Mouse (Mus musculus): Measurements from ENCODE around the gene Lipt2.

Lipt2 gene

DNA sequence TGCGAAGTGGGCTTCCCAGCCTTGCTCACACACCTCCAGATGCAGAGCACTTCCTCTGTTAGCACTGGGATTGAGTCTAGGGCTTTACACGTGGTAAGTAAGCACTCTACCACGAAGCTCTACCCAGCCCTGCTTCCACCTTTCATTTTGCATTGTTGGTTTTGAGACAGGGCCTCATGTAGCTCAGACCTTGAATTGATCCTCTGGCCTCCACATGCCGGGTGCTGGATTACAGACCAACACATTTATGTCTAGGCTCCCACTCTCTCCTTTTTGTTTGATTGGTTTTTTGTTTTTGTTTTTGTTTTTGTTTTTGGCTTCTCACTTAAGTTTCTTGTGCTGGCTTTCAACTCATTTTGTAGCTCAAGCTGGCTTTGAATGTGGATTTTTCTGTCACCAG, 11.7 kb downstream of the Lipt2 start:
- DNase-seq (ENCODE audit: low spot score in 2 of 2): no peak

DNA sequence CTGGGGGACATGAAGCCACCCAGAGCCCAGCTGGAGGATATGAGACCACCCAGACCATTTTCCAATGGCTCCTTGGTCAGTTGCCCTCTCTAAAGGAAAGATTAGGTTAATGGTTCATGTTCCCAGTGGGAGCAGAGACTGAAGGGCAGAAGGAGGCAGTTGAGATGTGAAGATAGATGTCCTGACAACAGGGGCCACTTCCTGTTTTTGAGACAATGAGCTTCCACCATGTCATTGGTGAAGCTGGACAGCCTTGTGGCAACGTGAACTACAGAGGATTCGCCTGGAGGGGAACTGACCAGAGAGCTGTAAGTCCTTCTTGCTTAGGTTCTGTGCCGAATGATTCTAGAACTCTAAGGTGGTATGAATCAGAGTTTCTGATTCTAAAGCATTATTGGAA, 17.2 kb downstream of the Lipt2 start, which contains the start of gene Kcne3:
Gene Kcne3 (plus strand): TSS at position 234 of the 400 bp plus-strand sequence.
- DNase-seq (ENCODE audit: low spot score in 2 of 2): no peak

GRCm38 (mm10) chr7:100178016-100178890, 19.2 kb downstream of the Lipt2 start:
- DNase-seq (ENCODE audit: low spot score in 2 of 2): no peak

DNA sequence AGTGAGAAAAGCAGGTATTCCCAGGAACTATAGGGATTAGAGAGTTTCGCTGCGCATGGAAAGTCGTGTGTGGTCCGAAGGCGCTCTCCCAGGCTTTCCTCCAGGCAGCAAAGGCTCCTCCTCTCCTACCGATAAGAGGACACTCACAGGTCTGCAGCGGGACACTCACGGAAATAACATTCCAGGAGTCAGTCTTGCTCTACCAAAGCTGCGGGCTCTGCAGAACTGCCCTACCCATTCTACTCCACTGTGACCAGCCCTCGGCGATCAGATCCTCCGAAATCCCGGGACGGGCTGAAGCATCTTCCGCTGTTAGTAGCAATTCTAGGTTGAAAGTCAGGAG, 19.8 kb downstream of the Lipt2 start:
- no peak for DNase-seq (ENCODE audit: low spot score in 2 of 2)

DNA sequence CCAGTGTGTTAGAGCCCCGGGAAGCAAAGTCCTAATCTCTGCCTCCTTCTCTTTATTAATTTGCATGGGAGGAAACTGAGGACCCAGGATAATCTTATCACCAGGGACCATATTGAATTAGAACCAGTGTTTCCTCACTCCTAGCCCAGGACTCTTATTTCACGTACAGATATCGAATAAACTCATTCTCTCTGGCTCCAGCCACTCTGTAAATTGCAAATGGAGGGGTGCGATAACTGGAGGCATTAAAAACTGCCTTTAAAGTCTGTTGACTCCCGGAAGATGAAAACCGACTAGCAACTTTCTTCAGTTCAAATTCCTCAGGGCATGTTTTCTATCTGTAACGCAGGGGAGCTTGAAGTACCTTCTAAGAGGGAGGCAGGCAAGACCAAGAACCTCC, 20.3 kb downstream of the Lipt2 start:
- DNase-seq (ENCODE audit: low spot score in 2 of 2): no peak

GRCm38 (mm10) chr7:100179836-100180407, 20.8 kb downstream of the Lipt2 start:
- DNase-seq (ENCODE audit: low spot score in 2 of 2): no peak

- DNase-seq (ENCODE audit: low spot score in 2 of 2): no peak
Observed at GRCm38 (mm10) chr7:100181176-100181575, 22.1 kb downstream of the Lipt2 start.

GRCm38 (mm10) chr7:100181614-100182013, 22.5 kb downstream of the Lipt2 start:
- no peak for DNase-seq (ENCODE audit: low spot score in 2 of 2)

- no peak for DNase-seq (ENCODE audit: low spot score in 2 of 2)
Observed at GRCm38 (mm10) chr7:100182388-100182787, 23.3 kb downstream of the Lipt2 start.

GRCm38 (mm10) chr7:100187601-100188000, 28.5 kb downstream of the Lipt2 start:
- DNase-seq (ENCODE audit: low spot score in 2 of 2): peak in 1 of 2 experiments; percentile 35

GRCm38 (mm10) chr7:100190167-100190566, 31.1 kb downstream of the Lipt2 start:
- DNase-seq (ENCODE audit: low spot score in 2 of 2): no peak

GRCm38 (mm10) chr7:100190778-100191177, 31.7 kb downstream of the Lipt2 start:
- peak in 1 of 2 experiments; percentile 54 for DNase-seq (ENCODE audit: low spot score in 2 of 2)

- DNase-seq (ENCODE audit: low spot score in 2 of 2): no peak
Observed at GRCm38 (mm10) chr7:100201191-100201590, 42.1 kb downstream of the Lipt2 start.

DNA sequence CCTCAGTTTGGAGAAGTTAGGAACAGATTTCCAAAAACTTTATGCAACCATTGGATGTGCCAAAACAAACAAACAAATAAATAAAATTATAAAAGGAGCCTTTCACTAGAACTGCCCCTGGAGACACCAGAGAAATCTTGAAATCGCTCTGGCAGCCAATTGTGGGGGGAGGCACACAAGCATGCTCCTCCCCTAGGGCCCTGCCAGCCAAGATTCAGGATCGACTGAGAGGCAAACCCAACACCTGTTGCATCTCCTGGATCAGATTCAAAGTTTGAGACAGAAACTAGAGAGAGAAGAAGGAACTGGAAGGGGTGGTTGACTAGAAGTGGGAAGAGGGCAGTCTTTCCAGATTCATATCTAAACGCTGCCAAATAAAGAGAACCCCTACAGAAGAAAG, 44.5 kb downstream of the Lipt2 start:
- no peak for DNase-seq (ENCODE audit: low spot score in 2 of 2)

GRCm38 (mm10) chr7:100204871-100205270, 45.8 kb downstream of the Lipt2 start:
- no peak for DNase-seq (ENCODE audit: low spot score in 2 of 2)

GRCm38 (mm10) chr7:100206144-100206543, 47.1 kb downstream of the Lipt2 start:
- no peak for DNase-seq (ENCODE audit: low spot score in 2 of 2)

DNA sequence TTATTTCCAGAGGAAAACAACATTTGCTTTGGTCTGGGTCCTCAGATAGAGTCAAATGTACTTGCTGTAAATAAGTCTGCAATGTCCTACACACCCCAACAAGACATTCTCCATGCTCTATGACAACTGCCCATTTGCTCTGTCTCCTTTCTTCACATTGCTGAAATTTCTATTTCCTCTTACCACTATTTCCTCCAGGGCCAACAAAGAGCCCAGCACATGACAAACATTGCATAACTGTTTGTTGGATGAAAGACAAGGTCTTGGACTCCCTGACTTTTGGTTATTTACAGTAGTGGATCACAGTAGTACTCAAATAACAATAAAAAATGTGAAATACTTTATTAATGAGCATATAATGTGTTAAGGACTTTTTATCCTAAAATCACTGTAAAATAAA, 48.8 kb downstream of the Lipt2 start:
- no peak for DNase-seq (ENCODE audit: low spot score in 2 of 2)

All from spleen, postnatal 14 days (tissue).